Mouse (Mus musculus): Measurements from ENCODE around the gene Xpo6. TPM values are rescaled to one million over a fixed set of nuclear protein-coding genes. Genes with fewer than 3 reads are reported as not detected.
A peak's percentile ranks its signal among the peaks of the same experiment; 100 is the strongest.

Gene Xpo6
- total RNA-seq, 2 experiments from 2014 or later, result 48.9 to 50.3 TPM

- no peak for DNase-seq
These were observed 123.4 kb downstream of the Xpo6 start for GRCm38 (mm10) chr7:126076935-126077334.

GRCm38 (mm10) chr7:126075058-126075457 is 125.2 kb downstream of the Xpo6 start:
- no peak for DNase-seq

- DNase-seq, result no peak
These were observed 130.0 kb downstream of the Xpo6 start for GRCm38 (mm10) chr7:126070321-126070720.

- peak; percentile 78 for DNase-seq
These were observed 133.5 kb downstream of the Xpo6 start for GRCm38 (mm10) chr7:126066777-126067176.

- no peak for DNase-seq
These were observed 134.9 kb downstream of the Xpo6 start for GRCm38 (mm10) chr7:126065243-126065876.

- no peak for DNase-seq
These were observed 138.1 kb downstream of the Xpo6 start for GRCm38 (mm10) chr7:126062228-126062627.

- no peak for DNase-seq
These were observed 141.4 kb downstream of the Xpo6 start for GRCm38 (mm10) chr7:126058918-126059317.

- no peak for DNase-seq
These were observed 142.9 kb downstream of the Xpo6 start for GRCm38 (mm10) chr7:126057332-126057914.

GRCm38 (mm10) chr7:126054574-126054973 is 145.7 kb downstream of the Xpo6 start:
- no peak for DNase-seq

- DNase-seq, result no peak
These were observed 146.7 kb downstream of the Xpo6 start for GRCm38 (mm10) chr7:126053618-126054017.

- DNase-seq, result no peak
These were observed 148.4 kb downstream of the Xpo6 start for GRCm38 (mm10) chr7:126051910-126052309.

Other genes starting within 250 kb of the Xpo6 start
- gene Gsg1l, start 118.1 kb downstream of the Xpo6 start, total RNA-seq (2021), result 10 to 100 TPM; 17.6 to 18.8 TPM
- 10 to 100 TPM; 40.4 to 46.3 TPM for gene Sbk1, start 72.1 kb upstream of the Xpo6 start, total RNA-seq (2021)
- gene Lat, start 169.1 kb upstream of the Xpo6 start, total RNA-seq (2021), result 1 to 10 TPM; 1.1 to 1.4 TPM
- 10 to 100 TPM; 36.8 to 37.3 TPM for gene Spns1, start 176.9 kb upstream of the Xpo6 start, total RNA-seq (2021)
- gene Nfatc2ip, start 196.2 kb upstream of the Xpo6 start, total RNA-seq (2021), result 10 to 100 TPM in 1 of 2 experiments, 1 to 10 TPM in 1; 7.5 to 10.1 TPM
- under 1 TPM; 0.45 to 0.72 TPM for gene Cd19, start 214.4 kb upstream of the Xpo6 start, total RNA-seq (2021)
- gene Rabep2, start 228.3 kb upstream of the Xpo6 start, total RNA-seq (2021), result 10 to 100 TPM; 11.8 to 15.0 TPM

Measured in heart, postnatal 4 days (tissue).